26 mouse cellular contexts compared by ENCODE assay signal in genomic region chr1:137923705-137924104, GRCm38 (mm10).
DNase-seq lines count a peak whose midpoint lies in the region; ATAC-seq and TF ChIP-seq lines count a peak whose summit lies in the region.
"Had no signal": no experiment of that assay in that cellular context is flagged by ENCODE, and none has a peak within 500 bp of the region (broad histone marks: within the 10 kb centered on the region; RNA-seq: fewer than 3 reads in every experiment).

No protein-coding gene starts in this region.

- ATAC-seq in forebrain, postnatal 0 days: no peak
- no peak for ATAC-seq in forebrain, embryonic 14.5 days
- ATAC-seq in midbrain, embryonic 14.5 days (ENCODE audit: low FRiP score, low TSS enrichment): no peak
- no peak for ATAC-seq in midbrain, embryonic 16.5 days
- no peak for ATAC-seq in erythroblast, adult 5-6 weeks (replicated peaks; ENCODE audit: low FRiP score, poor library complexity, severe bottlenecking)
- ATAC-seq: activated CD4-positive, CD25-positive, alpha-beta regulatory T cell, adult 4 months; midbrain, embryonic 15.5 days had no signal

- H3K4me3 ChIP-seq in forebrain, postnatal 0 days (ENCODE audit: low read depth, low read length): no peak overlapping the region
- no peak overlapping the region for H3K4me3 ChIP-seq in forebrain, embryonic 14.5 days (ENCODE audit: low read depth, low read length)
- H3K4me3 ChIP-seq in layer of hippocampus, adult 2 months: no peak overlapping the region
- no peak overlapping the region for H3K4me3 ChIP-seq in midbrain, embryonic 14.5 days (replicated peaks; ENCODE audit: low read depth, low read length)
- H3K4me3 ChIP-seq in midbrain, embryonic 16.5 days (ENCODE audit: low read depth, low read length): no peak overlapping the region
- H3K4me3 ChIP-seq: embryonic facial prominence, embryonic 13.5 days; erythroblast, embryonic 14.5 days; forebrain, embryonic 12.5 days; heart, adult 2 months; heart, embryonic 13.5 days; hindbrain, embryonic 15.5 days; midbrain, embryonic 15.5 days had no signal

- H3K4me2 ChIP-seq in forebrain, postnatal 0 days (ENCODE audit: low read depth): no peak overlapping the region
- H3K4me2 ChIP-seq in forebrain, embryonic 14.5 days (ENCODE audit: low read length): no peak overlapping the region
- H3K4me2 ChIP-seq in midbrain, embryonic 14.5 days (ENCODE audit: low read length): no peak overlapping the region
- H3K4me2 ChIP-seq in midbrain, embryonic 16.5 days (ENCODE audit: low read length): no peak overlapping the region
- H3K4me2 ChIP-seq: embryonic facial prominence, embryonic 13.5 days; forebrain, embryonic 12.5 days; heart, embryonic 13.5 days; hindbrain, embryonic 15.5 days; lung, embryonic 14.5 days; midbrain, embryonic 15.5 days had no signal

- H3K36me3 ChIP-seq in forebrain, postnatal 0 days (ENCODE audit: insufficient read depth): no peaks in the 10 kb centered on the region
- H3K36me3 ChIP-seq in forebrain, embryonic 14.5 days (ENCODE audit: control insufficient read depth, insufficient read depth, low read length): 0 out of 2 replicates have a peak, but pooled peaks cover 7% of the 10 kb centered on the region
- H3K36me3 ChIP-seq in midbrain, embryonic 14.5 days (ENCODE audit: control insufficient read depth, insufficient read depth, low read length): peaks cover 5% of the 10 kb centered on the region
- no peaks in the 10 kb centered on the region for H3K36me3 ChIP-seq in midbrain, embryonic 16.5 days (ENCODE audit: control insufficient read depth, insufficient read depth, low read length)
- H3K36me3 ChIP-seq: hindbrain, embryonic 15.5 days; midbrain, embryonic 15.5 days had no signal

- H3K27ac ChIP-seq in forebrain, postnatal 0 days (ENCODE audit: low read depth, low read length): peak overlapping the region; percentile 50; the same call in 1 of the 2 replicates
- H3K27ac ChIP-seq in forebrain, embryonic 14.5 days (ENCODE audit: low read depth, low read length): no peak overlapping the region
- peak overlapping the region; percentile 16 for H3K27ac ChIP-seq in layer of hippocampus, adult 2 months
- peak overlapping the region; percentile 49; the same call in 1 of the 2 replicates for H3K27ac ChIP-seq in midbrain, embryonic 14.5 days (replicated peaks; ENCODE audit: low read depth, low read length)
- H3K27ac ChIP-seq in midbrain, embryonic 16.5 days (ENCODE audit: low read length): no peak overlapping the region
- H3K27ac ChIP-seq: embryonic facial prominence, embryonic 13.5 days; forebrain, embryonic 12.5 days; heart, adult 2 months; heart, embryonic 13.5 days; hindbrain, embryonic 15.5 days; liver, embryonic 14.5 days; midbrain, embryonic 15.5 days had no signal

- H3K4me1 ChIP-seq in forebrain, postnatal 0 days (ENCODE audit: insufficient read depth): peaks cover 20% of the 10 kb centered on the region; the same call in 1 of the 2 replicates
- H3K4me1 ChIP-seq in forebrain, embryonic 14.5 days (ENCODE audit: control insufficient read depth, insufficient read depth, low read length): peaks cover 31% of the 10 kb centered on the region
- H3K4me1 ChIP-seq in midbrain, embryonic 14.5 days (ENCODE audit: control insufficient read depth, insufficient read depth, low read length): peaks cover 36% of the 10 kb centered on the region
- H3K4me1 ChIP-seq in midbrain, embryonic 16.5 days (ENCODE audit: control insufficient read depth, insufficient read depth, low read length): peaks cover 33% of the 10 kb centered on the region

- H3K27me3 ChIP-seq in forebrain, postnatal 0 days (ENCODE audit: insufficient read depth, low read length): no peaks in the 10 kb centered on the region
- H3K27me3 ChIP-seq in forebrain, embryonic 14.5 days (replicated peaks; ENCODE audit: control insufficient read depth, insufficient read depth, low read length): no peaks in the 10 kb centered on the region
- H3K27me3 ChIP-seq in midbrain, embryonic 14.5 days (ENCODE audit: control insufficient read depth, insufficient read depth, low read length): no peaks in the 10 kb centered on the region
- no peaks in the 10 kb centered on the region for H3K27me3 ChIP-seq in midbrain, embryonic 16.5 days (ENCODE audit: control insufficient read depth, insufficient read depth, low read depth, low read length)
- H3K27me3 ChIP-seq: embryonic facial prominence, embryonic 13.5 days; forebrain, embryonic 12.5 days; heart, embryonic 13.5 days; hindbrain, embryonic 15.5 days; midbrain, embryonic 15.5 days had no signal

- DNase-seq in forebrain, postnatal 0 days: no peak
- no peak for DNase-seq in forebrain, embryonic 14.5 days (ENCODE audit: low spot score)
- DNase-seq in layer of hippocampus, adult 2 months (ENCODE audit: low spot score in 2 of 2): no peak
- no peak for DNase-seq in layer of hippocampus, postnatal 25 days (ENCODE audit: extremely low spot score in 1 of 2, low spot score in 1 of 2)
- no peak for DNase-seq in midbrain, embryonic 14.5 days
- DNase-seq: adrenal gland, adult 2 months; adrenal gland, postnatal 36 days; cerebellum, adult 18-20 months; cerebellum, postnatal 10 days; heart, adult 2 months; heart, postnatal 36 days; kidney, adult 2 months; kidney, postnatal 36 days; layer of hippocampus, postnatal 36 days; liver; lung, embryonic 14.5 days had no signal

- WGBS in forebrain, postnatal 0 days: 85% methylated on average over 2 of the region's 2 CpGs
- 85% methylated on average over 2 of the region's 2 CpGs for WGBS in forebrain, embryonic 14.5 days
- WGBS in midbrain, embryonic 14.5 days: 92% methylated on average over 2 of the region's 2 CpGs
- WGBS in midbrain, embryonic 16.5 days: 87% methylated on average over 2 of the region's 2 CpGs

- no peak overlapping the region for H3K9ac ChIP-seq in forebrain, postnatal 0 days
- H3K9ac ChIP-seq in forebrain, embryonic 14.5 days (ENCODE audit: low read length): no peak overlapping the region
- H3K9ac ChIP-seq in midbrain, embryonic 14.5 days (replicated peaks; ENCODE audit: low read length): no peak overlapping the region
- H3K9ac ChIP-seq in midbrain, embryonic 16.5 days (ENCODE audit: low read depth, low read length): no peak overlapping the region
- H3K9ac ChIP-seq: embryonic facial prominence, embryonic 13.5 days; forebrain, embryonic 12.5 days; heart, embryonic 13.5 days; hindbrain, embryonic 15.5 days; liver, embryonic 14.5 days; lung, embryonic 14.5 days; midbrain, embryonic 15.5 days had no signal

- no peaks in the 10 kb centered on the region for H3K9me3 ChIP-seq in forebrain, postnatal 0 days (ENCODE audit: low read length)
- H3K9me3 ChIP-seq in forebrain, embryonic 14.5 days (replicated peaks; ENCODE audit: control insufficient read depth, low read length): no peaks in the 10 kb centered on the region
- H3K9me3 ChIP-seq in midbrain, embryonic 14.5 days (ENCODE audit: control insufficient read depth, low read length): no peaks in the 10 kb centered on the region
- H3K9me3 ChIP-seq in midbrain, embryonic 16.5 days (replicated peaks; ENCODE audit: control insufficient read depth, low read length, poor library complexity, severe bottlenecking): no peaks in the 10 kb centered on the region
- H3K9me3 ChIP-seq: embryonic facial prominence, embryonic 13.5 days; forebrain, embryonic 12.5 days; heart, embryonic 13.5 days; hindbrain, embryonic 15.5 days; midbrain, embryonic 15.5 days had no signal

- no peak for TF ChIP-seq CTCF in forebrain, postnatal 0 days (IDR thresholded peaks at IDR 0.05; ENCODE audit: low read depth)
- TF ChIP-seq CTCF in layer of hippocampus, adult 2 months (conservative IDR thresholded peaks at IDR 0.05): no peak

Comparison
In these comparisons a context has a peak if more than half of its experiments do, and no peak if none do; other contexts are left out.
1. H3K27ac ChIP-seq: peak in forebrain, postnatal 0 days (single experiment), layer of hippocampus, adult 2 months (single experiment) and midbrain, embryonic 14.5 days (single experiment); none in forebrain, embryonic 14.5 days (single experiment) and midbrain, embryonic 16.5 days (single experiment).